Mouse (Mus musculus): ENCODE measurements around the gene Rps11.

Gene Rps11

DNA sequence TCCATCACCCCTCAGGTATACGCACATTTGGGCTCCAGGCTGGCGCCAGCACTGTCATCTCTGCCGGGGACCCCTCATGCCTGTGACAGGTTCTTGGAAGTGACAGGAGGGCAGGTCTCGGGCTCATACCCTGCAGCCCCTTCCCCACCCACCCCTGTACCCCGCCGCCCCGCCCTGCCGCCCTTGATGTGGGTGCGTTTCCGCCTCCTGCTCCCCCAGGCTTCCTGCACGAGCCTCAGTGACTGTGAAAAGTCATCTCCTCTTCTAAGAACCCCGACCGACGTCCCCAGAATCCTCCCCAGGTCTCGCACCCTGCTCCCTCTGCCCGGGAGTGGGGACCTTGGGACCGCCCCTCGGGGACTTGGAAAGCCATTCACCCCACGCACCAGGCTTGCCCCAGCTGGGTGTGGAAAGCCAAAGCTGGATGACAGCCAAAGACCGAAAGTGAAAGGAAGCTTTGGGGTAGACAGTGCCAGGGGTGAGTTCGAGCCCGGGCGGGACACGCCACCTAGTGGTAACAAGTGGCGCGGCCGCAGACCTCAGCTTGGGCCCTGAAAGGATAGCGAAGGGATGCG is 11.8 kb upstream of the Rps11 start, which contains the start of the genes Gm45713 and Flt3l:
Gene Gm45713, minus strand, starts transcription at position 239 of the 575 bp plus-strand sequence.
Gene Flt3l, minus strand, starts transcription at position 440 of the 575 bp plus-strand sequence.
- in situ Hi-C loops (cut with MboI; ENCODE audit: unreplicated experiment in 2 of 2) = loop anchor here in 1 of 2 experiments (5.0 kb wide), 1 partner anchor 54 kb away; no protein-coding TSS in a partner anchor

DNA sequence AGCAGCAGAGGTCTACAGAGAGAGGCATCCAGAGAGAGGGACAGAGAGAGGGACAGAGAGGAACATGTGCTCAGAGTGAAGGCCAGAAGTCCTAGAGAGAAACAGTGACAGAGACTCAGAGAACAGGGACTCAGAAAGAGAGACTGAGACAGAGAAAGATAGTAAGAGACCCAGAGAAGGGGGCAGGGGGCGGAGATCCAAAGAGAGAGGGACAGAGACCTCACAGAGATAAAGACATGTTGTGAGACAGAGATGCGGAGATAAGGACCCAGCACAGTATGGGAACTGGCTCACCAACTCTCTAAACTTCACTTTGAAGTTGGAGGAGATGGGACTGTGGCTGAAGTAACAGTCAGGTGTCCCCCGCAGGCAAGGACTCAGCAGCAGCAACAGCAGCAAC is 11.1 kb upstream of the Rps11 start:
- in situ Hi-C loops (cut with MboI; ENCODE audit: unreplicated experiment in 2 of 2) = loop anchor here in 1 of 2 experiments (5.0 kb wide), 1 partner anchor 53 kb away; no protein-coding TSS in a partner anchor

DNA sequence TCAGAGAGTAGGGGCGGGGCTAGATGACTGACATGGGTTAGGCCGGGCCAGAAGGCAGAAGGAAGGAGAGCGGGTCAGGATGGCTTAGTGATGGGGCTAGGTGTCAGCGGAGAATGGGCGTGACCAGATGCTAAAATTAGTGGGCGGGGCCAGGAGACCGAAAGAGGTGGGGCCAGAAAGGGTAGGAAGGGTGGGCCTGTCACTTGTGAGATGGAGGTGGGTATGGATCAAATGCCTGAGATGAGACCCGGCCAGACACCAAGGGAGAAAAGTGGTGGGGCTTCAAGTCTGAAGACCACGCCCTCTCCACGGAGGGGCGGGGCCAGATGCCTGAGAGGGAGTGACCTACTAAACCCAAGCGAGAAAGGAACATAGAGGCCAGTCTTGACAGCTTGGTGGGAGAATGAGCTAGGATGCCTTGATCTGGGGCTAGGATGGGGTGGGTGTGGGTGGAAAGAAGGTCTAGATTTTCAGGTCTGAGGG is 10.3 kb upstream of the Rps11 start:
- in situ Hi-C loops (cut with MboI; ENCODE audit: unreplicated experiment in 2 of 2) = loop anchor here in 1 of 2 experiments (5.0 kb wide), 1 partner anchor 52 kb away; no protein-coding TSS in a partner anchor

DNA sequence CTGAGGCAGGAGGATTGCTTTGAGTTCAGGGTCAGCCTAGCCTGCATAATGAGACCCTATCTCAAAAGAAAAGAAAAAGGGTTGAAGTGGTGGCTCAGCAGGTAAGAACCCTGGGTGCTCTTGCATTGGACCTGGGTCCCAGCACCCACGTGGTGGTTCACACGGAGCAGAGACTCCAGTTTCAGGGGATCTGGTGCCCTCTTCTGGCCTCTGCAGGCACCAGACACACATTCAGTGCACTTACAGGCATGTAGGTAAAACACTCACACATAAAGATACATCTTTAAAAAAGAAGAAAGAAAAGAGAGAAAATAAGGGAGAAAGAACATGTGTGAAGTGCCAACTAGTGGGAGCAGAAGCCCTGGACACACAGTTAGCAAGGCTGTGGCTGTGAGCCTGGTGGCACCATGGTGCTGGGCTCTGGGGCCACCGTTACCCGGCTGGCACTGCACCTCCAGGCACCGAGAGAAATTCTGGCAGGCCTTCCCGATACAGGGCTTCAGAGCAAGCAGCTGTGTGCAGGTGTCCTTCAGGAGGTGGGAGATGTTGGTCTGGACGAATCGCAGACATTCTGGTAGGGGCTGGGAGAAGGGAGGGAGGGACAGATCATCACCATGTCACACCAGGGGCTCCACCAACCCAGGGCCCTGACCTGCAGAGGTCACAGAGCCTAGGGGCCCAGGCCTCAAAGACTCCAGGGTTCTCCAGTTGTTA is 9.4 kb upstream of the Rps11 start:
- in situ Hi-C loops (cut with MboI; ENCODE audit: unreplicated experiment in 2 of 2) = no loop called here

DNA sequence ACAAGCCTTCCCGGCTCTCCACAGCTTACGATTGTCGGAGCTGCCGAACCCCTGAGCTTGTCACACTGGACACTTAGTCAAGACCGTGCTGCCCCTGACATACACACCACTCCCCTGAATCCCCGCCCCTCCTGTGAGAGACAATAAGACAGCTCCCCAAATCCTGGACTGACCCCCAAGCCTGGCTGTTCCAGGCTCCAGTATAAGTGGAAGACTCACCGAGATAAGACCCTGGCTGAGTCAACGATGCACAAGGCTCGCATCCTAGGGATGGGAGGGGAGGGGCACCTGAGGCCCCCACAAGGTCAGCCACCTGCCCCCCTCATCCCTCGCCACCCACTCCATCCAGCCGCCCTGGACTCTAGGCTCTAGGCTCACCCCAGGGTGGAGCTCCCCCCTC is 7.6 kb upstream of the Rps11 start:
- in situ Hi-C loops (cut with MboI; ENCODE audit: unreplicated experiment in 2 of 2) = no loop called here

DNA sequence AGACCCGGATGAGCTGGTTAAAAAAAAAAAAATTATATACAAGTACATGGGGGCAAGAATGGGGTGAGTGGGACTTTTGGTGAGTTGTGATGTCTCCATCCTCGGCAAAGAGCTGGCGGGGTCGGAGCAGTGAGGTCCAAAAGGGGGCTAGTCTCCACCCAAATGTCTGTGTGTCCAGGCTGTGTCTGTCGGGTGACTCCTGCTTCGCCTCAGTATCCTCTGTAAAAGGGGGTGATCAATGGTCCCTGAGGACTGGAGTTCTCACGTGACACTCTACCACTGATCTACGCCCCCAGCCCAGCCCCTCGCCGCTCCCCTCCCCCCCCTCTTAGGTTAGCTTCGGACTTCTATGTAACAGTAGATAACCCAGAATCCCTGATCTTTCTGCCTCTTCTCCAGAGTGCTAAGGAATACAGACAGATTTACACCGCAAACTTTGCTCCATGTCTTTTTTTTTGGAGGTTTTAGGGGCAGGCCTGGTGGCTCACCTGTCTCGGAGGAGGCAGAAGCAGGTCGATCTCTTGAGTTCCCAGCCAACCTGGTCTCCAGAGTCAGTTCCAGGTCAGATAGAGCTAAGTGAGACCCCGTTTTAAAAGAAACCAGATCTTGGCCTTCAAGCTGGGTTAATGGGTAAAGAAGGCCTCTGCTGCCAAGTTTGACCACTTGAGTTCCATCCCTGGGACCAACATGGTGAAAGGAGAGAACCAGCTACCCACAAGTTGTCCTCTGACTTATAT is 5.7 kb upstream of the Rps11 start:
- in situ Hi-C loops (cut with MboI; ENCODE audit: unreplicated experiment in 2 of 2) = loop anchor here in 1 of 2 experiments (5.0 to 10.0 kb wide), 4 partner anchors 48 to 585 kb away; partner anchors contain the start of genes Prmt1, Rpl18 and Sphk2

GRCm38 (mm10) chr7:45129318-45129717 is 5.1 kb upstream of the Rps11 start:
- in situ Hi-C loops (cut with MboI; ENCODE audit: unreplicated experiment in 2 of 2) = loop anchor here in 1 of 2 experiments (5.0 to 10.0 kb wide), 4 partner anchors 47 to 585 kb away; partner anchors contain the start of genes Prmt1, Rpl18 and Sphk2

- in situ Hi-C loops (cut with MboI; ENCODE audit: unreplicated experiment in 2 of 2) = loop anchor here in 1 of 2 experiments (5.0 to 10.0 kb wide), 4 partner anchors 46 to 586 kb away; partner anchors contain the start of genes Prmt1, Rpl18 and Sphk2
These were observed 4.5 kb upstream of the Rps11 start, which contains the start of gene Rpl13a for GRCm38 (mm10) chr7:45128624-45129246. TSS of gene Rpl13a (minus strand) at chr7:45128761.

GRCm38 (mm10) chr7:45127700-45128224 is 3.5 kb upstream of the Rps11 start:
- in situ Hi-C loops (cut with MboI; ENCODE audit: unreplicated experiment in 2 of 2) = loop anchor here in 1 of 2 experiments (5.0 to 10.0 kb wide), 4 partner anchors 45 to 587 kb away; partner anchors contain the start of genes Prmt1, Rpl18 and Sphk2

GRCm38 (mm10) chr7:45126844-45127699 is 2.8 kb upstream of the Rps11 start:
- in situ Hi-C loops (cut with MboI; ENCODE audit: unreplicated experiment in 2 of 2) = loop anchor here in 1 of 2 experiments (5.0 to 10.0 kb wide), 4 partner anchors 45 to 588 kb away; partner anchors contain the start of genes Prmt1, Rpl18 and Sphk2

- in situ Hi-C loops (cut with MboI; ENCODE audit: unreplicated experiment in 2 of 2) = loop anchor here in 1 of 2 experiments (5.0 to 10.0 kb wide), 4 partner anchors 44 to 589 kb away; partner anchors contain the start of genes Prmt1, Rpl18 and Sphk2
These were observed 2.1 kb upstream of the Rps11 start for GRCm38 (mm10) chr7:45126147-45126843.

DNA sequence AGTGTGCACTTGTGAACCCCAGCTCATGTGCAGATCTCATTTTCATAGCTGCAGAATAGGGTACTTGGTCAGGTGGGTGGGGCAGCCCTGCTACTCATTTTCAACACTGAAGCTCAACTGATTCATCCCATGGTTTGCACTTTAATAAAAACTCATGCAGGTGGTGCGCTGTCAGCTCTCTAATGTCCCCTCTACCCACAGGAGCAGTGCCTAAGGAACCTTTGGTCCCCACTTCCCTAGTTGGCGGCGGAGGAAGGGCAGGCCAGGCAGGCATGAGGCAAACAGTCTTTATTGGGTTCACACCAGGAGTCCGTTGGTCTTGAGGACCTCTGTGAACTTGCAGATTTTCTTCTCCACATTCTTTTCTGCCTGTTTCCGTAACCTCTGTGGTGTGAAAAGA is 1.4 kb upstream of the Rps11 start:
- in situ Hi-C loops (cut with MboI; ENCODE audit: unreplicated experiment in 2 of 2) = loop anchor here in 1 of 2 experiments (5.0 to 10.0 kb wide), 4 partner anchors 43 to 589 kb away; partner anchors contain the start of genes Prmt1, Rpl18 and Sphk2

DNA sequence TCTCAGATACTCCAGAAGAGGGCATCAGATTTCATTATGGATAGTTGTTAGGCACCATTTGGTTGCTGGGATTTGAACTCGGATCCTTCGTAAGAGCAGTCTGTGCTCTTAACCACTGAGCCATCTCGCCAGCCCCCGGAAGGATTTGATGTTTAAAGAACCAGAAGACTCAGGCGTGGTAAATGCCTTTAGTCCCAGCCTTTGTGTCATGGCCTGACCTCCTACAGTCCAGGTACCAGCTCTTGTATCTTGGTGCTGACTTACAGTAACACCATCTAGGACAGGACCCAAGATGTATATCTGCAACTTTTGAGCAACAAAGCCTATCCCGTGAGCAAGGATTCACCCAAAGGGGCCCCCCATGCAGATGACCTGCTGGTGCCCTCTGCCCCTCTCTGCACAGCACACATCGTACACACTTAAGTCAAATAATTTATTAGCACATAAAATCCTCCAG is 933 bp upstream of the Rps11 start:
- in situ Hi-C loops (cut with MboI; ENCODE audit: unreplicated experiment in 2 of 2) = loop anchor here in 1 of 2 experiments (5.0 to 10.0 kb wide), 4 partner anchors 43 to 590 kb away; partner anchors contain the start of genes Prmt1, Rpl18 and Sphk2

DNA sequence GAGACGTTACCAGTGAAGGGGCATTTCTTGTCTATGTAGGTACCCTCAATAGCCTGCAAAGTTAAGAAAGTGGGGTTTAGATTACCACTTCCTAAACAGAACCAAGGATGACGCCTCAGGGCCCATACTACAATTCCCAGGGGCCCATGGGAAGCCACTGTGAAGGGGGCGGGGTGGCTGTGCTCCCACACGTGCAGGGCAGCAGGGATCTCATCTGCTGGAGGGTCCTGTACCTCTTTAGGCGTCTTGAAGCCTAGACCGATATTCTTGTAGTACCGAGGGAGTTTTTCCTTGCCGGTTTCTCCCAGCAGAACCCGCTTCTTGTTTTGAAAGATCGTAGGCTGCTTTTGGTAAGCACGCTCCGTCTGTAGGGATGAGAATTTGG is 1.1 kb downstream of the Rps11 start:
- in situ Hi-C loops (cut with MboI; ENCODE audit: unreplicated experiment in 2 of 2) = loop anchor here in 1 of 2 experiments (10.0 kb wide), 1 partner anchor 592 kb away; the partner anchor contains the start of genes Rpl18 and Sphk2

DNA sequence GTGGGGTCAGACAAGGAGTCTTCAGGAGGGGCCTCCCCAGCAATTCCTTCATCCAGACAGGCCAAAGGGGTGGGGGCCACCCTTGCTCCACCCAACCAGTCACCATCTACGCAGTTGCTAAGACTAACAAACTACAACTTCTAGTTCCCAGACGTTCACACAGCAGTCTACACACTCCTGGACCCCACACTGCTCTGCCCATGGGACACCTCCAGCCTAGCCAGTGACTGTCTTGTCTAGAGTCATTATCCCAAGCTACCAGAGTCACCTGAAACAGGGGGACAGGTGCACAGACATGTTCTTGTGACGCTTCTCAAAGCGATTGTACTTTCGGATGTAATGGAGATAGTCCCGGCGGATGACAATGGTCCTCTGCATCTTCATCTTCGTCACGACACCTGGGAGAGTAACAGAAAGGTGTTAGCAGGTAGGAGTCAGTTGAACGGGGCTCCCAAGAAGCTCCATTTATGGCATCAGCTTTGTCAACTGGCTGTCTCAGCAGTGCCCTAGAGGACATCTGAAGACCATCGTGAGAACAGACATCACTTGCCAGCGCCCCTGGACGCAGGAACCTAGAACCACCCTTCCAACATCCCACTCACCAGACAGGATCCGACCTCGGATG is 1.6 kb downstream of the Rps11 start:
- in situ Hi-C loops (cut with MboI; ENCODE audit: unreplicated experiment in 2 of 2) = loop anchor here in 1 of 2 experiments (10.0 kb wide), 1 partner anchor 592 kb away; the partner anchor contains the start of genes Rpl18 and Sphk2

- in situ Hi-C loops (cut with MboI; ENCODE audit: unreplicated experiment in 2 of 2) = loop anchor here in 1 of 2 experiments (10.0 kb wide), 1 partner anchor 593 kb away; the partner anchor contains the start of genes Rpl18 and Sphk2
These were observed 2.3 kb downstream of the Rps11 start for GRCm38 (mm10) chr7:45121966-45122365.

DNA sequence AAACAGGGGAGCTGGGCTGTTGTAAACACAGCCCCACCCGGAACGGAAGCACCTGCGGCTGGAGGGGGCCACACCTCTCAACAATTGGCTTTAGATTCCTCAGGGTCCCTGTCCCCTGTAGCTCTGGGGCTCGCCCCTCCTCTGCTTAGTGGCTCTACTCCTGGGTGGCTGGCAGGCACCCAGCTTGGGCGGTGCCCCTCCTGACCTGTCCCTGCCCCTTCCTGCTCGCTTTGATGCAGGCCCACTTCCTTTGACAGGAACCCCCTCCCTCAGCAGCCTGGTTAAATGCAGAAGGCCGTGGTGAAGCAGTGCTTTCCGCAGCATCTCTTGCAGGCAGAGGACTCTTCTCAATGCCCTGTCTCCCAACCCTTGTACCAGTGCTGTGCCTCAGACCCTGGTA is 2.8 kb downstream of the Rps11 start:
- in situ Hi-C loops (cut with MboI; ENCODE audit: unreplicated experiment in 2 of 2) = loop anchor here in 1 of 2 experiments (10.0 kb wide), 1 partner anchor 593 kb away; the partner anchor contains the start of genes Rpl18 and Sphk2
